Mouse (Mus musculus): ENCODE data around the gene Actr1b. TPM values are rescaled to one million over a fixed set of nuclear protein-coding genes. Genes with fewer than 3 reads are reported as not detected.

Actr1b gene
- polyA plus RNA-seq, 1 experiment from 2014 or later, result 85.2 TPM

DNA sequence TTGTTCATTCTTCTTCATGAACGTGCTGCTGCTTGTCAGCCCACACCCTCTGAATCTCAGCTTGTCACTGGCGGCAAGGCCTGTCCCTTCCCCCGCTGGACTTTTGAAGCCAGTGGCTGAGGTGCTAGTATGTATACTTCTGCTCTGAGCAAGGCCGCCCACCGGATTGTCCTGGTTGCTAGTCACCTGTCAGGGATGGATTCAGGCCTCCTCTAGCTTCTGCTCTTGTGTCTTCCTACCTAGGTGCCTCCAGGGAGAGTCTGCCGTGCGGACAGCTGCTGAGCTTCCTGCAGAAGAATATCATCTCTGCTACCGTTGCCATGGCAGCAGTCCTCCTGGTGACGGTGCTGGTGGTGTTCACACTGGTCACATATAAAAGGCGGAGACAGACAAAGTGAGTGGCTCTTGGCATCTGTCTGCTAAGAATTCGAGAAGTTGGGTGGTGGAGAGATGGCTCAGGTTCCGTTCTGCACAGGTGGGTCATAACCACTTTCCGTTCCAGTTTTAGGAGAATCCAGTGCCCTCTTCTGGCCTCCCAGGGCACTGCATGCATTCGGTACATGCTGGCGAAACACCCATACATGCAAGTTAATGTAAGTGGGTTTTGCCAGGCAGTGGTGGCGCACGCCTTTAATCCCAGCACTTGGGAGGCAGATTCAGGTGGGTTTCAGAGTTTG, 30.2 kb upstream of the Actr1b start:
- Histone ChIP-seq H3K4me2 (ENCODE audit: low read depth, low read length) (peak overlapping the region; percentile 10; the same call in 1 of the 2 replicates), H3K4me3 (ENCODE audit: low read length) (no peak overlapping the region), H3K9me3 (replicated peaks; ENCODE audit: control insufficient read depth, low read length) (no peaks in the 10 kb centered on the region), H3K27me3 (ENCODE audit: control insufficient read depth, insufficient read depth, low read length) (peaks cover 5% of the 10 kb centered on the region; the same call in 1 of the 2 replicates), H3K27ac (ENCODE audit: low read length) (no peak overlapping the region), H3K4me1 (ENCODE audit: control insufficient read depth, insufficient read depth, low read length) (no peaks in the 10 kb centered on the region), H3K9ac (ENCODE audit: low read length) (no peak overlapping the region), H3K36me3 (ENCODE audit: control insufficient read depth, insufficient read depth) (no peaks in the 10 kb centered on the region)
- 25% methylated on average over 17 of the region's 17 CpGs for WGBS
- no peak for ATAC-seq (replicated peaks; ENCODE audit: extremely low read depth, insufficient read depth, low FRiP score)

DNA sequence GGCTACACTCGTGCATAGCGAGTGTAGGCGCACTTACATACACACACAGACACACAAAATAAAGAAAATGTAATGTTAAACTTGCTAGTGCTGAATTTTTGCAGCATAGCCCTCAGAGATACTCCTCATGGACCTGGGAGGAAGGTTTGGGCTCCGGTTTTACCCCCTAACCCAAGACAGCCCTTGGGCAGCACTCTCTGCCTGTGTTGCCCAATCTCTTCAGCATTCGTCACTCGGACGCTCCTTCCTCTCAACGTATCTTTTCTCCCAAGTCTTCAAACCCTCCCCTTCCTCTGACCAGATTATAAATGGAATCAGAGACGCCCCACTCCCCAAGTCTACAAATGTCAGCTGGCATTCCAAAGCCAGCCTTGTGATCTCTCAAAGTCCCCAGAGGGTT, 28.8 kb upstream of the Actr1b start:
- H3K36me3 ChIP-seq (ENCODE audit: control insufficient read depth, insufficient read depth), result no peaks in the 10 kb centered on the region
- ATAC-seq (replicated peaks; ENCODE audit: extremely low read depth, insufficient read depth, low FRiP score), result no peak
- H3K9me3 ChIP-seq (replicated peaks; ENCODE audit: control insufficient read depth, low read length), result no peaks in the 10 kb centered on the region
- H3K4me1 ChIP-seq (ENCODE audit: control insufficient read depth, insufficient read depth, low read length), result no peaks in the 10 kb centered on the region
- WGBS, result 65% methylated on average over 9 of the region's 9 CpGs
- no peak overlapping the region for H3K27ac ChIP-seq (ENCODE audit: low read length)
- H3K9ac ChIP-seq (ENCODE audit: low read length), result no peak overlapping the region
- H3K4me2 ChIP-seq (ENCODE audit: low read depth, low read length), result no peak overlapping the region
- H3K4me3 ChIP-seq (ENCODE audit: low read length), result no peak overlapping the region
- peaks cover 5% of the 10 kb centered on the region; the same call in 1 of the 2 replicates for H3K27me3 ChIP-seq (ENCODE audit: control insufficient read depth, insufficient read depth, low read length)

DNA sequence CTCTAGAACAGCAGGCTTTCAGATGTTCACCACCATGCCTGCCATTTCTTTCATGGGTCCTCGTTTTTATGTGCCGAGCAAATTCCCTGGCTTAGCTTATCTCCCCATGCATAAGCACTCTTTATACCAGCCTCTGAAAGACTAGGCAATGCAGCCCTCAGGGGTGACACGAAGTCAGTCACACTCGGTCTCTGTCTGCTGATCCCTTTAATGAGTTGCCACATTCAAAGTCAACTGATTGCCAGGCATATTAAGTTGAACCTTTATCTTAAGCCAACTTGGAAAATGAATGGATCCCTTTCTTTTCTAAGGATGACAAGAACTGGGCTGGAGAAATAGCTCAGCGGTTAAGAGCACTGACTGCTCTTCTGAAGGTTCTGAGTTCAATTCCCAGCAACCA, 25.0 kb upstream of the Actr1b start:
- H3K9me3 ChIP-seq (replicated peaks; ENCODE audit: control insufficient read depth, low read length), result no peaks in the 10 kb centered on the region
- no peak for ATAC-seq (replicated peaks; ENCODE audit: extremely low read depth, insufficient read depth, low FRiP score)
- 57% methylated on average over 5 of the region's 5 CpGs for WGBS

GRCm38 (mm10) chr1:36737300-36737699, 23.1 kb upstream of the Actr1b start:
- Histone ChIP-seq H3K4me1 (ENCODE audit: control insufficient read depth, insufficient read depth, low read length) (no peaks in the 10 kb centered on the region), H3K27ac (ENCODE audit: low read length) (no peak overlapping the region), H3K4me3 (ENCODE audit: low read length) (no peak overlapping the region), H3K4me2 (ENCODE audit: low read depth, low read length) (no peak overlapping the region), H3K36me3 (ENCODE audit: control insufficient read depth, insufficient read depth) (no peaks in the 10 kb centered on the region), H3K27me3 (ENCODE audit: control insufficient read depth, insufficient read depth, low read length) (0 out of 2 replicates have a peak, but pooled peaks cover 3% of the 10 kb centered on the region), H3K9me3 (replicated peaks; ENCODE audit: control insufficient read depth, low read length) (no peaks in the 10 kb centered on the region), H3K9ac (ENCODE audit: low read length) (no peak overlapping the region)
- WGBS, result 6% methylated on average over 4 of the region's 4 CpGs
- peak; percentile 32; the same call in 1 of the 2 replicates for ATAC-seq (replicated peaks; ENCODE audit: extremely low read depth, insufficient read depth, low FRiP score)

More for the DNA sequence above, 25.0 kb upstream of the Actr1b start:
- Histone ChIP-seq H3K4me3 (ENCODE audit: low read length) (no peak overlapping the region), H3K9ac (ENCODE audit: low read length) (no peak overlapping the region), H3K27ac (ENCODE audit: low read length) (no peak overlapping the region), H3K36me3 (ENCODE audit: control insufficient read depth, insufficient read depth) (no peaks in the 10 kb centered on the region), H3K4me2 (ENCODE audit: low read depth, low read length) (no peak overlapping the region), H3K27me3 (ENCODE audit: control insufficient read depth, insufficient read depth, low read length) (peaks cover 5% of the 10 kb centered on the region; the same call in 1 of the 2 replicates), H3K4me1 (ENCODE audit: control insufficient read depth, insufficient read depth, low read length) (no peaks in the 10 kb centered on the region)

- no peak overlapping the region for H3K9ac ChIP-seq (ENCODE audit: low read length)
- no peaks in the 10 kb centered on the region for H3K36me3 ChIP-seq (ENCODE audit: control insufficient read depth, insufficient read depth)
- no peaks in the 10 kb centered on the region for H3K4me1 ChIP-seq (ENCODE audit: control insufficient read depth, insufficient read depth, low read length)
- WGBS, result 83% methylated on average over 4 of the region's 4 CpGs
- no peak overlapping the region for H3K4me3 ChIP-seq (ENCODE audit: low read length)
- H3K9me3 ChIP-seq (replicated peaks; ENCODE audit: control insufficient read depth, low read length), result no peaks in the 10 kb centered on the region
- H3K27me3 ChIP-seq (ENCODE audit: control insufficient read depth, insufficient read depth, low read length), result no peaks in the 10 kb centered on the region
- H3K4me2 ChIP-seq (ENCODE audit: low read depth, low read length), result no peak overlapping the region
- ATAC-seq (replicated peaks; ENCODE audit: extremely low read depth, insufficient read depth, low FRiP score), result no peak
- H3K27ac ChIP-seq (ENCODE audit: low read length), result no peak overlapping the region
Measured at GRCm38 (mm10) chr1:36724057-36724431, 9.8 kb upstream of the Actr1b start.

GRCm38 (mm10) chr1:36723146-36724056, 9.2 kb upstream of the Actr1b start:
- Histone ChIP-seq H3K36me3 (ENCODE audit: control insufficient read depth, insufficient read depth) (no peaks in the 10 kb centered on the region), H3K4me2 (ENCODE audit: low read depth, low read length) (no peak overlapping the region), H3K27me3 (ENCODE audit: control insufficient read depth, insufficient read depth, low read length) (no peaks in the 10 kb centered on the region), H3K9ac (ENCODE audit: low read length) (no peak overlapping the region), H3K4me1 (ENCODE audit: control insufficient read depth, insufficient read depth, low read length) (no peaks in the 10 kb centered on the region), H3K27ac (ENCODE audit: low read length) (no peak overlapping the region), H3K4me3 (ENCODE audit: low read length) (no peak overlapping the region), H3K9me3 (replicated peaks; ENCODE audit: control insufficient read depth, low read length) (no peaks in the 10 kb centered on the region)
- 73% methylated on average over 16 of the region's 16 CpGs for WGBS
- no peak for ATAC-seq (replicated peaks; ENCODE audit: extremely low read depth, insufficient read depth, low FRiP score)

DNA sequence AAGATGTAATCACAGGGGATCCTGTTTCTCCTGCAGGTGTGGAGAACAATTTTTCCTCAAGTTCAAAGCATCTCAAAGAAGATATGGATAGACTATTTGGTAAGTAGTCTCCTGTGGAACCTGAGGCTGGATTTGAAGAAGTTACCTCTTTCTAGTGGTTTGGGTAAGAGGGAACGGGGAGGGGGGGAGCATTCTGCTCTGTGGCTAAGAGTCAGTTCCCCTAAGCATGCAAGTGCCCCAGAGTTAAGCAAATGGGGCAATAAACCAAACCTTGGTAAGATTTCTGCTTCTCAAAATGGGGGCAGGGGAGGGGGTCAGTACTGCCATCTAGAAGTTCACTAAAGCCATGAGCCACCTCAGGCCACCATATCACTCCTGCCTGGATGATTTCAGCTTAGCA, 4.6 kb upstream of the Actr1b start:
- Histone ChIP-seq H3K9ac (ENCODE audit: low read length) (no peak overlapping the region), H3K36me3 (ENCODE audit: control insufficient read depth, insufficient read depth) (no peaks in the 10 kb centered on the region), H3K27ac (ENCODE audit: low read length) (no peak overlapping the region), H3K4me3 (ENCODE audit: low read length) (no peak overlapping the region), H3K4me2 (ENCODE audit: low read depth, low read length) (no peak overlapping the region), H3K4me1 (ENCODE audit: control insufficient read depth, insufficient read depth, low read length) (no peaks in the 10 kb centered on the region), H3K9me3 (replicated peaks; ENCODE audit: control insufficient read depth, low read length) (no peaks in the 10 kb centered on the region; the same call in none of the 2 replicates), H3K27me3 (ENCODE audit: control insufficient read depth, insufficient read depth, low read length) (no peaks in the 10 kb centered on the region)
- ATAC-seq (replicated peaks; ENCODE audit: extremely low read depth, insufficient read depth, low FRiP score), result no peak
- WGBS, result 84% methylated on average over 1 of the region's 1 CpGs

GRCm38 (mm10) chr1:36711104-36711503, 3.1 kb downstream of the Actr1b start:
- H3K4me1 ChIP-seq (ENCODE audit: control insufficient read depth, insufficient read depth, low read length), result peaks cover 21% of the 10 kb centered on the region
- H3K4me2 ChIP-seq (ENCODE audit: low read depth, low read length), result no peak overlapping the region
- no peak overlapping the region for H3K27ac ChIP-seq (ENCODE audit: low read length)
- H3K4me3 ChIP-seq (ENCODE audit: low read length), result no peak overlapping the region
- ATAC-seq (replicated peaks; ENCODE audit: extremely low read depth, insufficient read depth, low FRiP score), result no peak
- no peaks in the 10 kb centered on the region; the same call in none of the 2 replicates for H3K9me3 ChIP-seq (replicated peaks; ENCODE audit: control insufficient read depth, low read length)
- peaks cover 8% of the 10 kb centered on the region; the same call in 1 of the 2 replicates for H3K36me3 ChIP-seq (ENCODE audit: control insufficient read depth, insufficient read depth)
- H3K27me3 ChIP-seq (ENCODE audit: control insufficient read depth, insufficient read depth, low read length), result no peaks in the 10 kb centered on the region
- 87% methylated on average over 2 of the region's 2 CpGs for WGBS
- no peak overlapping the region for H3K9ac ChIP-seq (ENCODE audit: low read length)

- H3K4me3 ChIP-seq (ENCODE audit: low read length), result peak within 1 kb of the TSS; percentile 93
- peak within 1 kb of the TSS; percentile 96 for H3K9ac ChIP-seq (ENCODE audit: low read length)
- no peaks in the 10 kb centered on the region; the same call in none of the 2 replicates for H3K9me3 ChIP-seq (replicated peaks; ENCODE audit: control insufficient read depth, low read length)
- H3K4me2 ChIP-seq (ENCODE audit: low read depth, low read length), result peak within 1 kb of the TSS; percentile 89
- peaks cover 20% of the 10 kb centered on the region for H3K36me3 ChIP-seq (ENCODE audit: control insufficient read depth, insufficient read depth)
- peak; percentile 95 for ATAC-seq (replicated peaks; ENCODE audit: extremely low read depth, insufficient read depth, low FRiP score)
- H3K27me3 ChIP-seq (ENCODE audit: control insufficient read depth, insufficient read depth, low read length), result no peaks in the 10 kb centered on the region
- H3K4me1 ChIP-seq (ENCODE audit: control insufficient read depth, insufficient read depth, low read length), result peaks cover 21% of the 10 kb centered on the region
- WGBS, result under 1% methylated on average over 29 of the region's 29 CpGs
- H3K27ac ChIP-seq (ENCODE audit: low read length), result peak within 1 kb of the TSS; percentile 90
Measured at GRCm38 (mm10) chr1:36709854-36710280, 4.4 kb downstream of the Actr1b start, which contains the start of gene 4933424G06Rik. Gene 4933424G06Rik, plus strand, starts transcription at chr1:36710149.
